Comparison of ENCODE assay signal across 12 mouse cellular contexts in the genomic region with DNA sequence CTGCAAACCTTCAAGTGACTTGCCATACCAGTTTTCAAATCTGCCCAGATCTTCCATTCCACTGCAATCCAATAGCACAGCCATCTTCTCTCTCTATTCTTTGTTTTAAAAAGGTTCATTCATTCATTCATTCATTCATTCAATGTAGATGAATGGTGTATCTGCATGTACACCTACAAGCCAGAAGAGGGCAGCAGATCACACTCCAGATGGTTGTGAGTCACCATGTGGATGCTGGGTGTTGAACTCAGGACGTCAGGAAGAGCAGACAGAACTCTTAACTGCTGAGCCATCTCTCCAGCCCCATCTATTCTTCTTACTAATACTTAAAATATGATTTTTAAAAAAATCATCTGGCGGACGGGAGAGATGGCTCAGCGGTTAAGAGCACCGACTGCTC. TPM values are rescaled to one million over a fixed set of nuclear protein-coding genes. Genes with fewer than 3 reads are reported as not detected.
DNase-seq lines count a peak whose midpoint lies in the region; ATAC-seq and TF ChIP-seq lines count a peak whose summit lies in the region.
"Had no signal": no experiment of that assay in that cellular context is flagged by ENCODE, and none has a peak within 500 bp of the region (broad histone marks: within the 10 kb centered on the region; RNA-seq: fewer than 3 reads in every experiment).

No protein-coding gene starts in this region.

- H3K9me3 ChIP-seq in hindbrain, postnatal 0 days (ENCODE audit: low read length): no peaks in the 10 kb centered on the region
- no peaks in the 10 kb centered on the region for H3K9me3 ChIP-seq in hindbrain, embryonic 12.5 days (replicated peaks)
- no peaks in the 10 kb centered on the region for H3K9me3 ChIP-seq in hindbrain, embryonic 16.5 days (ENCODE audit: control insufficient read depth, low read length)
- H3K9me3 ChIP-seq: limb, embryonic 12.5 days had no signal

- H3K27ac ChIP-seq in hindbrain, postnatal 0 days: no peak overlapping the region
- H3K27ac ChIP-seq in hindbrain, embryonic 12.5 days: no peak overlapping the region
- H3K27ac ChIP-seq in hindbrain, embryonic 16.5 days (ENCODE audit: low read depth, low read length): no peak overlapping the region
- H3K27ac ChIP-seq: limb, embryonic 12.5 days had no signal

- H3K4me3 ChIP-seq in hindbrain, postnatal 0 days (ENCODE audit: low read length): no peak overlapping the region
- H3K4me3 ChIP-seq in hindbrain, embryonic 12.5 days: no peak overlapping the region
- H3K4me3 ChIP-seq in hindbrain, embryonic 16.5 days (ENCODE audit: low read length): no peak overlapping the region
- H3K4me3 ChIP-seq: limb, embryonic 12.5 days had no signal

- no peaks in the 10 kb centered on the region for H3K27me3 ChIP-seq in hindbrain, postnatal 0 days (ENCODE audit: insufficient read depth, low read length)
- H3K27me3 ChIP-seq in hindbrain, embryonic 12.5 days: 0 out of 2 replicates have a peak, but pooled peaks cover 4% of the 10 kb centered on the region
- no peaks in the 10 kb centered on the region for H3K27me3 ChIP-seq in hindbrain, embryonic 16.5 days (replicated peaks; ENCODE audit: control insufficient read depth, insufficient read depth, low read length)

- TF ChIP-seq CTCF in hindbrain, postnatal 0 days (IDR thresholded peaks at IDR 0.05; ENCODE audit: low read depth): peak; percentile 57

- 70% methylated on average over 5 of the region's 5 CpGs for WGBS in hindbrain, postnatal 0 days
- WGBS in hindbrain, embryonic 12.5 days: 72% methylated on average over 5 of the region's 5 CpGs
- 70% methylated on average over 5 of the region's 5 CpGs for WGBS in hindbrain, embryonic 16.5 days

- no peak overlapping the region for H3K9ac ChIP-seq in hindbrain, postnatal 0 days (replicated peaks; ENCODE audit: low read length)
- H3K9ac ChIP-seq in hindbrain, embryonic 12.5 days: no peak overlapping the region
- H3K9ac ChIP-seq in hindbrain, embryonic 16.5 days (ENCODE audit: low read depth, low read length): no peak overlapping the region
- H3K9ac ChIP-seq: limb, embryonic 12.5 days had no signal

- no peaks in the 10 kb centered on the region for H3K36me3 ChIP-seq in hindbrain, postnatal 0 days (ENCODE audit: insufficient read depth, low read length)
- H3K36me3 ChIP-seq in hindbrain, embryonic 12.5 days: no peaks in the 10 kb centered on the region
- no peaks in the 10 kb centered on the region for H3K36me3 ChIP-seq in hindbrain, embryonic 16.5 days (ENCODE audit: control insufficient read depth, insufficient read depth, low read length)
- H3K36me3 ChIP-seq: limb, embryonic 12.5 days had no signal

- no peak for ATAC-seq in hindbrain, postnatal 0 days
- ATAC-seq in hindbrain, embryonic 12.5 days (ENCODE audit: low FRiP score): no peak
- ATAC-seq in common myeloid progenitor, adult 5-6 weeks (replicated peaks; ENCODE audit: low read depth, poor library complexity, severe bottlenecking): peak; percentile 69; the same call in 1 of the 2 replicates
- no peak for ATAC-seq in hindbrain, embryonic 16.5 days

- no peaks in the 10 kb centered on the region for H3K4me1 ChIP-seq in hindbrain, postnatal 0 days (ENCODE audit: insufficient read depth, low read length)
- no peaks in the 10 kb centered on the region for H3K4me1 ChIP-seq in hindbrain, embryonic 12.5 days
- no peaks in the 10 kb centered on the region for H3K4me1 ChIP-seq in hindbrain, embryonic 16.5 days (ENCODE audit: control insufficient read depth, insufficient read depth, low read depth, low read length)

- peak; percentile 28 for DNase-seq in hindbrain, postnatal 0 days (ENCODE audit: low spot score)
- peak; percentile 43 for DNase-seq in 3134 (ENCODE audit: extremely low read depth, insufficient read length, low spot score)
- peak; percentile 64 for DNase-seq in CD4-positive, CD25-positive, alpha-beta regulatory T cell, adult 2 months (ENCODE audit: low read depth, low spot score)
- no peak for DNase-seq in right cerebral cortex, postnatal 25 days
- DNase-seq in urinary bladder, postnatal 25 days (ENCODE audit: low spot score): no peak
- DNase-seq: adrenal gland, postnatal 25 days; heart, adult 18-20 months; kidney, adult 8-10 months had no signal

- H3K4me2 ChIP-seq in hindbrain, postnatal 0 days (ENCODE audit: low read depth, low read length): no peak overlapping the region
- no peak overlapping the region for H3K4me2 ChIP-seq in hindbrain, embryonic 12.5 days (replicated peaks)
- no peak overlapping the region for H3K4me2 ChIP-seq in hindbrain, embryonic 16.5 days (ENCODE audit: low read length)
- H3K4me2 ChIP-seq: limb, embryonic 12.5 days had no signal

RNA-seq across cellular contexts. Expression of a gene that starts 8.6 kb away (rescaled TPM):
- total RNA-seq in hindbrain, postnatal 0 days (2014; rRNA removed): 19.7 and 29.1 TPM in 2 replicates
- 28.9 and 32.0 TPM in 2 replicates for polyA plus RNA-seq in hindbrain, postnatal 0 days (2015; fragmentation: Nextera tagmentation; extraction: Ambion mirVana)
- polyA plus RNA-seq in hindbrain, embryonic 12.5 days (2016; fragmentation: Nextera tagmentation; extraction: Ambion mirVana): 28.0 and 29.2 TPM in 2 replicates
- 18.3 and 20.3 TPM in 2 replicates for total RNA-seq in common myeloid progenitor, adult 5-6 weeks (2017)
- polyA plus RNA-seq in hindbrain, embryonic 16.5 days (2015; fragmentation: Nextera tagmentation; extraction: Ambion mirVana): 25.4 and 26.0 TPM in 2 replicates

RNA-seq across cellular contexts. Expression of a gene that starts 39.5 kb away (rescaled TPM):
- 278 and 298 TPM in 2 replicates for total RNA-seq in hindbrain, postnatal 0 days (2014; rRNA removed)
- polyA plus RNA-seq in hindbrain, postnatal 0 days (2015; fragmentation: Nextera tagmentation; extraction: Ambion mirVana): 443 and 477 TPM in 2 replicates
- polyA plus RNA-seq in hindbrain, embryonic 12.5 days (2016; fragmentation: Nextera tagmentation; extraction: Ambion mirVana): 495 and 532 TPM in 2 replicates
- total RNA-seq in common myeloid progenitor, adult 5-6 weeks (2017): 273 and 299 TPM in 2 replicates
- 271 and 296 TPM in 2 replicates for polyA plus RNA-seq in hindbrain, embryonic 16.5 days (2015; fragmentation: Nextera tagmentation; extraction: Ambion mirVana)

Comparison
In these comparisons a context has a peak if more than half of its experiments do, and no peak if none do; other contexts are left out.
1. DNase-seq: peak in hindbrain, postnatal 0 days (single experiment), 3134 (single experiment) and CD4-positive, CD25-positive, alpha-beta regulatory T cell, adult 2 months (single experiment); none in right cerebral cortex, postnatal 25 days (single experiment) and urinary bladder, postnatal 25 days (single experiment).